Mouse (Mus musculus) heart, embryonic 10.5 days (tissue): ENCODE measurements around the gene Stfa3. TPM values are rescaled to one million over a fixed set of nuclear protein-coding genes. Genes with fewer than 3 reads are reported as not detected.
"Not testable (repeated sequence)": the region's sequence is repeated elsewhere in the genome, so short reads cannot be mapped to it uniquely, and the experiment has no call there.

Source experiments
- DNase-seq: peaks from one replicate; pipeline ENCODE4 v3.0.0-alpha.2; 2017; ENCODE audit warnings: low spot score
- H3K27ac ChIP-seq: fragments of 300-500 bp; sonication (generic); 2 replicates; pipeline ENCODE4 v1.5.1; 2016; ENCODE audit warnings: mild to moderate bottlenecking
- H3K27me3 ChIP-seq: fragments of 300-500 bp; sonication (generic); 2 replicates; pipeline ENCODE4 v1.6.1; 2016; ENCODE audit warnings: mild to moderate bottlenecking; ENCODE audit not compliant: poor library complexity, insufficient read depth, severe bottlenecking
- H3K36me3 ChIP-seq: fragments of 300-500 bp; sonication (generic); 2 replicates; pipeline ENCODE4 v1.6.1; 2016; ENCODE audit warnings: mild to moderate bottlenecking, moderate library complexity
- H3K4me1 ChIP-seq: fragments of 300-500 bp; sonication (generic); 2 replicates; pipeline ENCODE4 v1.6.1; 2016; ENCODE audit warnings: mild to moderate bottlenecking
- H3K4me3 ChIP-seq: fragments of 300-500 bp; sonication (generic); 2 replicates; pipeline ENCODE4 v1.5.1; 2016; ENCODE audit warnings: mild to moderate bottlenecking, moderate library complexity
- H3K9me3 ChIP-seq: fragments of 300-500 bp; sonication (generic); 2 replicates; pipeline ENCODE4 v1.6.1; 2016; ENCODE audit warnings: mild to moderate bottlenecking, moderate library complexity
- WGBS: fragments of 180-500 bp; shearing (Covaris S2); methylation state at CpG from one replicate; pipeline ENCODE4 v1.1.7; 2016; 5-methylcytosine and 5-hydroxymethylcytosine counted together
- polyA plus RNA-seq: library from polyadenylated mRNA; unstranded; fragments of >200 nt; fragmentation: Nextera tagmentation; extraction: Ambion mirVana; gene quantifications from 2 replicates; pipeline ENCODE4 v1.2.1, GENCODE M21; 2016

Gene Stfa3
- polyA plus RNA-seq, 1 experiment from 2014 or later = not detected

DNA sequence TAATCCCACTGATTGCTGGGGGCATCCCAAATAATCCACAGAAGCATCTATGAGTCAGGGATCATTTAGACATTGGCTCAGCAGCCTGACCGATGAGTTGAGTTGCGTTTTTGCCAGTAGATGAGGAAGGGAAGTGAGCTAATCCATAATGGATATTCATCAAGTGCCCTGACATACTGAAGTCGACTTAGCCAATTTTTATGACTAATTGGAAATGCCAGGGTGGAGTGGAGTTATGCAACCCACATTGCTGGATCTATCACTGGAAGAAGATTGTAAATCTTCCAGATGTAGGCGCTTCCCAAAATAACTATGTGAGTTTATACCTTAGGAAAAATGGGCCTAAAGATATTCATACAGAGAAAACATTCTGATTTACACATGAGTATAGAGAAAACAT lies 8.9 kb upstream of the Stfa3 start:
- no peaks in the 10 kb centered on the region for H3K27me3 ChIP-seq
- DNase-seq = no peak
- H3K4me1 ChIP-seq = no peaks in the 10 kb centered on the region
- H3K9me3 ChIP-seq = no peaks in the 10 kb centered on the region
- H3K4me3 ChIP-seq = no peak overlapping the region
- whole genome bisulfite sequencing = 76% methylated on average over 4 of the region's 4 CpGs
- H3K36me3 ChIP-seq = no peaks in the 10 kb centered on the region
- no peak overlapping the region for H3K27ac ChIP-seq

DNA sequence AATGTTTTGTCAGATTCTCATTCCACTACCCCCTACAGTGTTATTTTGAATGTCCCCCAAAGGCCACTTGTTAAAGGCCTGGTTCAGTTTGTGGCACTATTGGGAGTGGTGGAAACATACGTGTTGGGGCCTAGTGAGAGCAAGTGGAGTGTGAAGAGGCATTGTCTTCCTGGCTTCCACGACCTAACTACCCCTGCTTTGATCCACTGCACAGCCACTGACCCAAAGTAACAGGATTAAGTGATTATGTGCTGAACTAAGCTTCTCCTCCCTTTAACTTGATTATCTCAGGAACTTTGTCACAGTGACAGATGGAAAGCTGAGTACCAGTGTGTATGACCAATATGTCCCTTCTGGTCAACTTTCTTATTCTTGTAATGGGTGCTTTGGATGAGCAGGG lies 5.2 kb upstream of the Stfa3 start:
- no peaks in the 10 kb centered on the region for H3K9me3 ChIP-seq
- H3K4me3 ChIP-seq = no peak overlapping the region
- H3K4me1 ChIP-seq = no peaks in the 10 kb centered on the region
- DNase-seq = no peak
- no peaks in the 10 kb centered on the region for H3K36me3 ChIP-seq
- H3K27me3 ChIP-seq = no peaks in the 10 kb centered on the region
- WGBS = 57% methylated on average over 2 of the region's 2 CpGs
- no peak overlapping the region for H3K27ac ChIP-seq

DNA sequence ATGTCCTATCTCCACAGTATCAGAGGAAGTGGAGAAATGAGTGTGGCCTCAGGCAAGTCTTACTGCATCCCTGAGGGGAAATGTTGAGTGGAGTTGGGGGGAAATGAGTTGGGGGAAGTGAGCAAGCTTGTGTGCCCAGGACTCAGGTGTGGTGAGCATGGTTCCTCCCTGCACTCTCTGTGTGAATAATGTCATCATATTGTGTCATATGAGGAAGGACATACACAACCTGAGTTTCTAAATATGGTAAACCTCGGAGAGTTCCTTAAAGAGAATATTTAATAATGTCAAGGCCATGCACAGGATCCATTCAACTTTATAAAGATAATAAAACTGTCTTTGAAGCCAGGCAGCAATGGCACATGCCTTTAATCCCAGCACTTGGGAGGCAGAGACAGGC lies 34.2 kb downstream of the Stfa3 start:
- H3K9me3 ChIP-seq = not testable (repeated sequence)
- WGBS = 67% methylated on average over 1 of the region's 1 CpGs

DNA sequence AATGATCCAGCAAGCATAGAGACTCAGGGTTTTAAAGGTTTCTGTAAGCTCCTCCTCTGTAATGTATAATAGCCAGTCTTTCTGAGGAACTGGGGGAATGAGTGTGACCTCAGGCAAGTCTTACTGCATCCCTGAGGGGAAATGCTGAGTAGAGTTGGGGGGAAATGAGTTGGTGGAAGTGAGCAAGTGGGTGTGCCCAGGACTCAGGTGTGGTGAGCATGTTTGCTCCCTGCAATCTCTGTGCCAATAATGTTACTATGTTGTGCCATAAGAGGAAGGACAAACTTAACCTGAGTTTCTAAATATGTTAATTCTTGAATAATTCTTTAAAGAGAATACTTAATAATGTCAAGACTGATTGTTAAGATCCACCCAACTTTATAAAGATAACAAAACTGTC lies 46.8 kb downstream of the Stfa3 start, which contains the start of gene Stfa2:
Gene Stfa2, minus strand, starts transcription at position 101 of the 400 bp plus-strand sequence.
- Histone ChIP-seq H3K27ac (no peak within 1 kb of the TSS), H3K9me3 (no peaks in the 10 kb centered on the region), H3K4me1 (no peaks in the 10 kb centered on the region), H3K27me3 (no peaks in the 10 kb centered on the region), H3K4me3 (no peak within 1 kb of the TSS), H3K36me3 (no peaks in the 10 kb centered on the region)
- no peak for DNase-seq

More for the DNA sequence above, 34.2 kb downstream of the Stfa3 start:
- H3K4me1 ChIP-seq, DNase-seq, H3K4me3 ChIP-seq, H3K27me3 ChIP-seq, H3K27ac ChIP-seq, H3K36me3 ChIP-seq: not testable (repeated sequence)

Other genes starting within 250 kb of the Stfa3 start
- gene Gm5416, start 245.0 kb downstream of the Stfa3 start, polyA plus RNA-seq = not detected in 2 replicates
- not detected in 2 replicates for gene 2010005H15Rik, start 233.9 kb downstream of the Stfa3 start, polyA plus RNA-seq
- 0.25 TPM in 1 of 2 replicates, not detected in the other for gene Stfa1, start 178.4 kb downstream of the Stfa3 start, polyA plus RNA-seq
- gene BC117090, start 121.1 kb downstream of the Stfa3 start, polyA plus RNA-seq = not detected in 2 replicates
- 0.23 and 0.60 TPM in 2 replicates for gene BC100530, start 87.6 kb downstream of the Stfa3 start, polyA plus RNA-seq
- gene Stfa2, start 46.9 kb downstream of the Stfa3 start, polyA plus RNA-seq = not detected in 2 replicates
- gene Casr, start 106.7 kb upstream of the Stfa3 start, polyA plus RNA-seq = 0.28 and 0.38 TPM in 2 replicates
- 0.30 TPM in 2 replicates for gene Cd86, start 210.7 kb upstream of the Stfa3 start, polyA plus RNA-seq
- 0.11 and 0.44 TPM in 2 replicates for gene Ildr1, start 238.6 kb upstream of the Stfa3 start, polyA plus RNA-seq